Mouse (Mus musculus) midbrain, embryonic 14.5 days (tissue): ENCODE measurements around the gene Kctd20. TPM values are rescaled to one million over a fixed set of nuclear protein-coding genes. Genes with fewer than 3 reads are reported as not detected.
A peak's percentile ranks its signal among the peaks of the same experiment; 100 is the strongest.

Experiments used
- ATAC-seq: fragments of 200-750 bp; cut with Nextera tagmentation; 2 replicates; pipeline ENCODE4 v1.8.0; 2017; ENCODE audit warnings: moderate number of reproducible peaks, moderate library complexity; ENCODE audit not compliant: low FRiP score, low TSS enrichment
- DNase-seq: peaks from one replicate; pipeline ENCODE4 v3.0.0-alpha.2; 2015
- H3K27ac ChIP-seq: fragments of 300-500 bp; sonication (generic); replicated peaks from 2 replicates; pipeline ENCODE4 v1.5.1; 2014; ENCODE audit warnings: mild to moderate bottlenecking, low read depth, low read length, moderate library complexity
- H3K27me3 ChIP-seq: fragments of 300-500 bp; sonication (generic); 2 replicates; pipeline ENCODE4 v1.6.1; 2014; ENCODE audit warnings: low read length, control low read depth, mixed read lengths; ENCODE audit not compliant: control insufficient read depth, insufficient read depth
- H3K36me3 ChIP-seq: fragments of 300-500 bp; sonication (generic); 2 replicates; pipeline ENCODE4 v1.6.1; 2014; ENCODE audit warnings: low read length, control low read depth; ENCODE audit not compliant: control insufficient read depth, insufficient read depth
- H3K4me1 ChIP-seq: fragments of 300-500 bp; sonication (generic); 2 replicates; pipeline ENCODE4 v1.6.1; 2014; ENCODE audit warnings: mild to moderate bottlenecking, antibody characterized with exemption, low read length, control low read depth; ENCODE audit not compliant: control insufficient read depth, insufficient read depth
- H3K4me2 ChIP-seq: fragments of 300-500 bp; sonication (generic); 2 replicates; pipeline ENCODE4 v1.6.1; 2014; ENCODE audit warnings: mild to moderate bottlenecking, low read length, moderate library complexity
- H3K4me3 ChIP-seq: fragments of 300-500 bp; sonication (generic); replicated peaks from 2 replicates; pipeline ENCODE4 v1.5.1; 2014; ENCODE audit warnings: low read depth, low read length
- H3K9ac ChIP-seq: fragments of 300-500 bp; sonication (generic); replicated peaks from 2 replicates; pipeline ENCODE4 v1.6.1; 2014; ENCODE audit warnings: mild to moderate bottlenecking, low read length, moderate library complexity
- H3K9me3 ChIP-seq: fragments of 300-500 bp; sonication (generic); 2 replicates; pipeline ENCODE4 v1.6.1; 2016; ENCODE audit warnings: low read length, control low read depth, mixed read lengths; ENCODE audit not compliant: control insufficient read depth
- WGBS: fragments of 180-500 bp; shearing (Covaris S2); extraction: QIAGEN DNeasy Blood & Tissue Kit; methylation state at CpG from one replicate; pipeline ENCODE4 v1.1.7; 2014; 5-methylcytosine and 5-hydroxymethylcytosine counted together
- polyA plus RNA-seq: library from polyadenylated mRNA; unstranded; fragments of >200 nt; fragmentation: Nextera tagmentation; extraction: Ambion mirVana; gene quantifications from 2 replicates; pipeline ENCODE4 v1.2.1, GENCODE M21; 2014

Kctd20 gene
- polyA plus RNA-seq, 1 experiment from 2014 or later = 93.6 TPM

DNA sequence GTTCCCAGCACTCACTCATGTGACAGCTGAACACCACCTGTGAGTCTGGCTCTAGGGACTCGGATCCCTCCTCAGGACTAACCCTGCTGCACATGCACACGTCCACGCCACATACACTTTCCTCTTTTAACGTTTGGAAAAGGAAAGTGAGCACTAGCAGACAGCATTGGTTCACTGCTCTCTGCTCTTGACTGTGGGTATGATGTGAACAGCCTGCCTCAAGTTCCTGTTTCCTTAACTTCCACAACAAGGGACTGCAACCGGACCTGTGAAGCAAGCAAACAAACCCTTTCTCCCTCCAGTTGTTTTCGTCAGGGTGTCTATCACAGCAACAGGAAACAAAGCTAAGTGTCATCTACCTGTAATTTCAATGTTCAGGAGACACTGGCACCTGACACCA lies 48.7 kb downstream of the Kctd20 start:
- Histone ChIP-seq H3K27me3 (no peaks in the 10 kb centered on the region), H3K4me1 (peaks cover 5% of the 10 kb centered on the region), H3K4me2 (no peak overlapping the region), H3K9me3 (no peaks in the 10 kb centered on the region), H3K36me3 (peaks cover 47% of the 10 kb centered on the region), H3K9ac (no peak overlapping the region), H3K27ac (no peak overlapping the region), H3K4me3 (no peak overlapping the region)
- 95% methylated on average over 6 of the region's 6 CpGs for WGBS
- ATAC-seq (no peak), DNase-seq (no peak)

DNA sequence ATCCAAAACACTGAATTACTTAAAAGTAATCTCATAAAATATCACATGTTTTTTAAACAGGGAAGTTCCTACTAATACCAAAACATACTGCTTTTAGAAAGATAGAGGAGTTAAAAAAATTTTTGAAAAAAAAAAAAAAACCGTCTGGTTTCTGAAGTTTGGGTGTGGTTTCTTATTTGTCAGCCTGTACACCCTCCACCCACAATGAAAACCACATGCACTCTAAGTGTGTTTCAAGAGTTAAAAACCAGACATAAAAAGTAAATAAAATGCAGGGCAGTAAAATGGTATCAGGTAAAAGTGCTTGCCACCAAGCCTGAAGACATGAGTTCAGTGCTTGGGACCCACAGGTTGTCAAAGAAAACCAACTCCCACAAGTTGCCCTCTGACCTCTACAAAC lies 52.0 kb downstream of the Kctd20 start:
- ATAC-seq = no peak
- 76% methylated on average over 1 of the region's 1 CpGs for WGBS
- no peak for DNase-seq

DNA sequence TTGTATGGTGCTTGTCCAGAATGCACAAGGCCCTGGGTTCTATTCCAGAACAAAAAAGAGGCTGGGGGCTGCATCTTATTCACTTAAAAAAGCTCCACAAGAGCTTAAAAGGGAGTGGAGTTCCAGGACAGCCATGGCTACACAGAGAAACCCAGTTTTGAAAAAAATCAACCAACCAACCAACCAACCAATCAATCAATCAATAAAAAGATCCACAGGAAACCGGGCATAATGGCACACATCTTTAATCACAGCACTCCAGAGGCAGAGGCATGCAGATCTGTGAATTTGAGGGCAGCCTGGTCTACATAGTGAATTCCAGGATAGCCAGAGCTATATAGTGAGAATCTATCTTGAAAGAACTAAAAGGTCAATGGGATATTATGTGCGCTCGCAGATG lies 53.3 kb downstream of the Kctd20 start:
- Histone ChIP-seq H3K36me3 (peaks cover 10% of the 10 kb centered on the region), H3K9me3 (no peaks in the 10 kb centered on the region), H3K4me2 (peak overlapping the region; percentile 78), H3K27me3 (no peaks in the 10 kb centered on the region), H3K27ac (no peak overlapping the region), H3K4me3 (no peak overlapping the region; the same call in 1 of the 2 replicates), H3K4me1 (peaks cover 15% of the 10 kb centered on the region), H3K9ac (no peak overlapping the region)
- no peak for DNase-seq
- ATAC-seq = no peak
- WGBS = 92% methylated on average over 3 of the region's 3 CpGs

More for the DNA sequence above, 52.0 kb downstream of the Kctd20 start:
- no peak overlapping the region for H3K4me3 ChIP-seq
- H3K4me1 ChIP-seq = peaks cover 15% of the 10 kb centered on the region
- H3K36me3 ChIP-seq = peaks cover 22% of the 10 kb centered on the region
- H3K9ac ChIP-seq = no peak overlapping the region
- no peak overlapping the region for H3K27ac ChIP-seq
- H3K27me3 ChIP-seq = no peaks in the 10 kb centered on the region
- no peak overlapping the region for H3K4me2 ChIP-seq
- H3K9me3 ChIP-seq = no peaks in the 10 kb centered on the region

DNA sequence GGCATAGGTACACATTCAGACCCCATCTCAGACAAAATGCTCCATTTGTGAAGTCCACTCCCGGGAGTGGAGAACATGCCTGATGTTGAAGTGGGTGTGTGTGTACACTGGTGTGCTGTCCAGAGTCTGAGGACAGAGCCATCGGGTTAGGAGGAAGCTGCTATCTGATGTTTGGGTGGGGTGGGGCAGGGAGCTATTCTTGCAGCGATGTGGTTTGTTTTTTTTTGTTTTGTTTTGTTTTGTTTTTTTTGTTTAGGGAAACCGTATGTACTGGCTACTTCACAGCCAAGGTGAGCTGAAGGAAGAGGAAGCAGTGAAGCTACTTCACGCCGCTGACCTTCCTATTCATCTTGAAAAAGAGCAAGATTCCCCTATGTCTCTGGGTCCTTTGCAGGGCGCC lies 55.1 kb downstream of the Kctd20 start:
- Histone ChIP-seq H3K9ac (peak overlapping the region; percentile 94), H3K27ac (peak overlapping the region; percentile 94), H3K9me3 (no peaks in the 10 kb centered on the region), H3K4me3 (peak overlapping the region; percentile 83), H3K27me3 (no peaks in the 10 kb centered on the region), H3K4me2 (peak overlapping the region; percentile 78), H3K4me1 (peaks cover 15% of the 10 kb centered on the region), H3K36me3 (no peaks in the 10 kb centered on the region)
- WGBS = 9% methylated on average over 7 of the region's 7 CpGs
- DNase-seq (peak; percentile 34), ATAC-seq (no peak)

GRCm38 (mm10) chr17:29007243-29007640 lies 55.5 kb downstream of the Kctd20 start:
- H3K9me3 ChIP-seq = no peaks in the 10 kb centered on the region
- WGBS = under 1% methylated on average over 19 of the region's 19 CpGs
- H3K27me3 ChIP-seq = no peaks in the 10 kb centered on the region
- peaks cover 15% of the 10 kb centered on the region for H3K4me1 ChIP-seq
- DNase-seq = no peak
- H3K4me2 ChIP-seq = peak overlapping the region; percentile 78
- ATAC-seq = no peak
- H3K36me3 ChIP-seq = no peaks in the 10 kb centered on the region
- peak overlapping the region; percentile 94 for H3K9ac ChIP-seq
- H3K27ac ChIP-seq = peak overlapping the region; percentile 94
- H3K4me3 ChIP-seq = peak overlapping the region; percentile 83

DNA sequence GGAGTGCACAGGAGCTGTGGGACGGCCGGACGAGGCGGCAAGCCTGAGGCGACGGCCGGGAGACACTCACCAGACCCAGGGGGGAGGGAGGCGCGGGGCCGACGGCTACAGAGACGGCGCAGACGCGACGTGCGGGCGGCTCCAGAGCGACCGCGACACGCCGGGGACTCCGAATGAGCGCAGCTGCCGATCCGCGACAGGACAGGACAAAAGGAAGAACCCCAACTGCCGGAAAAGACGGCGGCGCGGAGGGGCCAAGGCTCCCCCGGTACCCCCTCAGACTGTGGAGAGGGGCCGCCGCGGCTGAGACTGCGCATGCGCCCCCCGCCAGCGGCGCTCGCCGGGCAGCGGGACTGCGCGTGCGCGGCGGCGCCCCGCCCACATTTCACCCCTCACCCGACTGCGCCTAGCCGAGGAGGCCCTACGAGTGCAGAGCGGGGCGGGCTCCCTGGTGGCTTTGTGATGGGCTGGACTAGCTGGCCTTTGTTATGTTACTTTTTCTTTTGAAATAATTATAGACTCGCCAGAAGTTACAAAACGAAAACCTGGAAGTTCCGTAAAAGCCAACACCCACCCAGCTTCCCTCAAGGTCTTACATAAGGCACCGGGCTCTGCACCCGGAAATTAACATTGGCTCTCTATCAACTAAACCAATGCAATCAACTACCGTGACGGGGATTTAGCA lies 56.0 kb downstream of the Kctd20 start, which contains the start of gene Stk38:
Gene Stk38 (minus strand): TSS at position 355 of the 685 bp plus-strand sequence.
- H3K27ac ChIP-seq = peak within 1 kb of the TSS; percentile 94
- peaks cover 15% of the 10 kb centered on the region for H3K4me1 ChIP-seq
- WGBS = under 1% methylated on average over 65 of the region's 65 CpGs
- H3K36me3 ChIP-seq = no peaks in the 10 kb centered on the region
- peak; percentile 88 for ATAC-seq
- DNase-seq = peak; percentile 93
- H3K9me3 ChIP-seq = no peaks in the 10 kb centered on the region
- H3K4me3 ChIP-seq = peak within 1 kb of the TSS; percentile 83
- H3K27me3 ChIP-seq = no peaks in the 10 kb centered on the region
- H3K4me2 ChIP-seq = peak within 1 kb of the TSS; percentile 78
- H3K9ac ChIP-seq = peak within 1 kb of the TSS; percentile 94

GRCm38 (mm10) chr17:29008326-29008650 lies 56.5 kb downstream of the Kctd20 start:
- peak overlapping the region; percentile 94; the same call in 1 of the 2 replicates for H3K9ac ChIP-seq
- peak overlapping the region; percentile 78 for H3K4me2 ChIP-seq
- 5% methylated on average over 8 of the region's 8 CpGs for WGBS
- no peaks in the 10 kb centered on the region for H3K27me3 ChIP-seq
- ATAC-seq = no peak
- peak overlapping the region; percentile 83 for H3K4me3 ChIP-seq
- DNase-seq = no peak
- no peaks in the 10 kb centered on the region for H3K9me3 ChIP-seq
- peaks cover 15% of the 10 kb centered on the region for H3K4me1 ChIP-seq
- peak overlapping the region; percentile 94 for H3K27ac ChIP-seq
- H3K36me3 ChIP-seq = no peaks in the 10 kb centered on the region

DNA sequence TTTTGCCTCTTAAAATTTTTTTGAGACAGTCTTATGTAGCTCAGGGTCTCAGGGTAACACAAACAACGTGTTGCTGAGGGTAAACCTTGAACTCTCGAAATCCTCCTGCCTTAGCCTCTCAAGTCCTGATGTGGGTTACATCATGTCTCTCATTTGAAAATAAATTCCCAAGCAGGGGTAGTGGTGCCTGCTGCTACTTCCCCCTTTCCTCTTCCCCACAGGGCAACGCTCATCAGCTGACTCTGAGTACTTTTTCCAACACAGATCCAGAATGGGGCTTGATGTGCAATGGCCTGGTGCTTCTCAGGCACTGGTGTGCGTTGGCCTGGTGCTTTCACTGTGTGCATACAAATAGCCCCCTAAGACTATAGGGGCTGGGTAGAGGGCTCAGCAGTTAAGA lies 57.4 kb downstream of the Kctd20 start:
- WGBS = 93% methylated on average over 4 of the region's 4 CpGs
- no peaks in the 10 kb centered on the region for H3K27me3 ChIP-seq
- DNase-seq = no peak
- H3K27ac ChIP-seq = no peak overlapping the region
- no peaks in the 10 kb centered on the region for H3K36me3 ChIP-seq
- peaks cover 15% of the 10 kb centered on the region for H3K4me1 ChIP-seq
- no peak for ATAC-seq
- H3K4me2 ChIP-seq = no peak overlapping the region
- H3K9me3 ChIP-seq = no peaks in the 10 kb centered on the region
- no peak overlapping the region for H3K9ac ChIP-seq
- H3K4me3 ChIP-seq = no peak overlapping the region

GRCm38 (mm10) chr17:29014235-29014634 lies 62.5 kb downstream of the Kctd20 start:
- Histone ChIP-seq H3K27ac (no peak overlapping the region), H3K9ac (no peak overlapping the region), H3K36me3 (no peaks in the 10 kb centered on the region), H3K4me2 (no peak overlapping the region), H3K4me1 (no peaks in the 10 kb centered on the region), H3K27me3 (no peaks in the 10 kb centered on the region), H3K4me3 (no peak overlapping the region), H3K9me3 (no peaks in the 10 kb centered on the region)
- DNase-seq = no peak
- no peak for ATAC-seq
